Mouse (Mus musculus) neutrophil, adult 65 days (primary cell): ENCODE results near the gene Cpa2. TPM values are rescaled to one million over a fixed set of nuclear protein-coding genes. Genes with fewer than 3 reads are reported as not detected.

ENCODE experiments used
- total RNA-seq: library from RNA; stranded (reverse); gene quantifications from 2 replicates; pipeline ENCODE4 v1.2.4, GENCODE M21; 2023

Gene Cpa2
- not detected in 2 replicates for total RNA-seq

DNA sequence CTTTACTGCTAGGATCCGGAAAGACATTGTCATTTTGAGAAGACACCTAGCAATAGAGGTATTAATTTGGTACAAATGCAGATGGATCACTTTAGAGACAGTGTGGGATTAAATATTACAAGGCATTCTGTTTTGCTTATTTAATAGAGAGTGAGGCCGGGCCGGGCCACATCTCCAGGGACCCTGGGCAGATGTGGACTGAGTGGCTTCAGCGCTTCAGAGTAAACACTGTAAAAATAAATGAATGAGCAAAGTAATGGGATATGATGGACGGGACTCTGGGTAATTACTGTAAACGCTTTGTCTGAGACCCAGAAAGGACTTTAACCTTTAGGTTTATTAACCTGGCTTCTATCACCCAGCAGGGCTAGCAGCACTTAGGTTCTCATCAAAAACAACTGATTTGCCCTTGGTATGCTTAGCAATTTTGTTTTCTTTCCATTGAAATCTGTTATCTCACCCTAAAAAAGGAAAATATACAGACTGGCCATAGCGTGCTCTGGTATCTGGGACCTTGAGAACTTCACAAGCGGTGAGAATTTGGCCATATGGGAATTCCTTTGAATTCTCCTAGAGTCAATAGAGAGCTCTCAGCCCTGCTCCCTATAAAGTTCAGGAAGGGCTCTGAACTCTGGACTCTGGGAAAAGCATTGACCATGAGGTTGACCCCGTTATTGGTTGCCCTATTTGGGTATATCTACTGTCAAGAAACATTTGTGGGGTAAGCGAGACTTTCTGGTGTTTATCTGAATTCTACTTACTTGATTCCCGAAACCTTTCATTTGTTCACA lies at the start of gene Cpa2:
Gene Cpa2, plus strand, starts transcription at position 574 of the 791 bp plus-strand sequence.

DNA sequence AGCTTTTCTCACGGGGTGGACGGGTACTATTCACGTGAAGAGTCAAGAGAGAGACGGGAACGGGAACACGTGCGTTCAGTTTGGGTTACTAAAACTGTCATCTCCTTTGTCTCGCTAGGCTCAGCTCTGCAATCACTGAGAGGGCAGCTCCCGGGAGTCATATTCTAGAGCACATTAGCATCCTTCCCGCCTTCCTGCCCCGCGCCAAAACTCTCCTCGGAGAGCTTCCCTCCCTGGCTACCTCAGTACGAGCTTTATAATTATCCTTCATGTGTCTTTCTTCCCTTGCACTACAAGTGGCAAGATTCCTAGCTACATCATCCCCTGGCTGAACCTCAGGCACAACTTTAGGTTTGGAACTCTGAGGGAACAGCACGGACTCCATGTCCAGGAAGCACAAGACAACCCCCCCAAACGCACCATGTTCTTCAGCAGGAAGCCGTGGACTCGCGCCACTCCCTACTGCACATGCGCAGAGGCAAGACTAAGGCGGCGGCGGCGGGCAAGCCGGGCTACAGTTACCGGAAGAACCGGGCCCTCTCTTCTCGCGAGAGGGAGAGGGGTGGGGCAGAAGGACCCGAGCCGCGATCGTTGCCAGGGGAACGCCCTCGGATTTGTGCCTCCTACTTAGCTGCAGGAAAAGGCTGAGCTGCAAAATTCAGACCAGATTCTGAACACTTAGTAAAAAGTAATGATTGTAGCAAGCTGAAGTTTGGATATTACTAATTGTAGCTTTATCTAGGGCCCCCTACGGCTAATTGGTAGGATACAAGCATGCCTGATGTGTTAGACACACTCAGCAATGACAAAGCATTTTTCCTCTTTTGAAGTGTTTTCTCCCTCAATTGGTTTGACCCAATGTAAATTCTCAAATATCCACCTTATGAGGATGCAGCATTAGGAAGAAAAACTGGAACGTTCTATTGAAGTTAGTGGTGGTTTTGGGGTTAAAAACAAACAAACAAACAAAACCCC lies 31.8 kb upstream of the Cpa2 start, which contains the start of the genes Tmem209 and Ssmem1:
Gene Tmem209, minus strand, starts transcription at position 519 of the 975 bp plus-strand sequence.
Gene Ssmem1, plus strand, starts transcription at position 585 of the 975 bp plus-strand sequence.

DNA sequence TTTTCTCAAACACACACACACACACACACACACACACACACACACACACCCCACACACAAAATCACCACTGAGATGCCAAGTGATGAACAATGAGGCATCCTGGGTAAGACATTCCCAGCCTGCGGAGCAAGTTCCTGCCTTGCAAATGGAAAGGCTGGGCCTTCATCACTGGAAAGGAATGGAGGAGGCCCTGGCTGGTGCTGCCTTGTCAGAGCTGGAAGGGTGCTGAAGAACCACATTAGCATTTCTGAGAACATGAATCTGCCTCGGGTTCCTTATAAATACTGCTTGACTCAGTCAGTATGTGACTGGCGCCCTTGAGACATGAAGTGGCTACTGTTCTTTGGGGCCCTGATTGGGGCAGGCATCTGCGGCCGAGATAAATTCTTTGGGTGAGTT lies 26.7 kb downstream of the Cpa2 start, which contains the start of gene Cpa4:
Gene Cpa4, plus strand, starts transcription at position 301 of the 400 bp plus-strand sequence.

DNA sequence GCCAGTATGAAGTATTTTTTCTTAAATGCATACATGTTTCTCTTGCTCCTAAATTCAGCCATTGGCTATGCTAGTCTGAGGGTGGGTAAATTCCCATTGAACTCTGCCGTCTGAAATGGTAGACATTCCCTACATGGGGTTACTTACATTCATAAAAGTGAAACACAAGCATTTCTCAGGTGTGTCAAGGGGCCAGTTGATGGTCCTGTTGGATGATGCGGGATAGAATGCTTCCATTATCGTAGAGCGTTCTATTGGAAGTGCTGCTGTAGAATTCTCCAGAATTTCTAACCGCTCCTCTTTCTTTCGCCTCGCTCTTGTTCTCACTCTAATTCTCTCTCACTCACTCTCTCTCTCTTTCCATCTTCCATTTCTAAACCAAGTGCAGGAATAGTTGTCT lies 69.3 kb downstream of the Cpa2 start, which contains the start of gene Cpa5:
Gene Cpa5, plus strand, starts transcription at position 301 of the 400 bp plus-strand sequence.

Other genes with a start within 250 kb of the Cpa2 start
- gene Ube2h, start 237.0 kb upstream of the Cpa2 start, total RNA-seq, result 62.7 and 91.6 TPM in 2 replicates
- gene Zc3hc1, start 150.6 kb upstream of the Cpa2 start, total RNA-seq, result 21.8 and 35.0 TPM in 2 replicates
- gene Klhdc10, start 139.7 kb upstream of the Cpa2 start, total RNA-seq, result 21.2 and 28.0 TPM in 2 replicates
- 13.5 and 15.8 TPM in 2 replicates for gene Tmem209, start 31.8 kb upstream of the Cpa2 start, total RNA-seq
- 0.82 and 2.6 TPM in 2 replicates for gene Ssmem1, start 31.7 kb upstream of the Cpa2 start, total RNA-seq
- not detected in 2 replicates for gene Cpa4, start 26.8 kb downstream of the Cpa2 start, total RNA-seq
- not detected in 2 replicates for gene Cpa5, start 69.4 kb downstream of the Cpa2 start, total RNA-seq
- not detected in 2 replicates for gene Cpa1, start 97.6 kb downstream of the Cpa2 start, total RNA-seq
- 0.48 and 1.5 TPM in 2 replicates for gene Cep41, start 152.2 kb downstream of the Cpa2 start, total RNA-seq
- not detected in 2 replicates for gene Mest, start 182.0 kb downstream of the Cpa2 start, total RNA-seq